Mouse (Mus musculus): Measurements from ENCODE around the gene Zbtb5.

GRCm38 (mm10) chr4:44970056-44970455 is 42.2 kb downstream of the Zbtb5 start:
- TF ChIP-seq CTCF (IDR thresholded peaks at IDR 0.05; ENCODE audit: extremely low read depth, insufficient read depth, insufficient read length, insufficient replicate concordance) (no peak), POLR2A (IDR thresholded peaks at IDR 0.05; ENCODE audit: low read depth, low read length) (peak; percentile 17; the same call in 1 of the 2 replicates)
